Mouse (Mus musculus) heart, adult 2 months (tissue): Measurements from ENCODE around the gene Fscn3.

ENCODE experiments used
- CTCF ChIP-seq: fragments of 200-600 bp; IDR thresholded peaks from 2 replicates; pipeline ENCODE4 v1.8.1; 2022; ENCODE audit warnings: antibody characterized with exemption, mild to moderate bottlenecking, moderate library complexity
- POLR2A ChIP-seq: fragments of 200-500 bp; IDR thresholded peaks from 2 replicates; pipeline ENCODE4 v1.6.1; 2011; ENCODE audit warnings: mild to moderate bottlenecking, low read depth, low read length, control low read depth; ENCODE audit not compliant: insufficient read depth

GRCm38 (mm10) chr6:28411236-28411635 is 16.4 kb upstream of the Fscn3 start:
- TF ChIP-seq POLR2A (no peak), CTCF (no peak)
